Mouse (Mus musculus) Muller cell, postnatal 12 days (primary cell): Measurements from ENCODE around the gene Tmem223.
A peak's percentile ranks its signal among the peaks of the same experiment; 100 is the strongest.

Experiments
- DNase-seq: peaks from one replicate; pipeline ENCODE4 v3.0.0-alpha.2; 2015; ENCODE audit errors: inconsistent ontology term

Tmem223 gene

GRCm38 (mm10) chr19:8803204-8803780 is 32.5 kb downstream of the Tmem223 start:
- no peak for DNase-seq

GRCm38 (mm10) chr19:8803879-8804660 is 33.3 kb downstream of the Tmem223 start:
- no peak for DNase-seq

GRCm38 (mm10) chr19:8806810-8807209 is 36.0 kb downstream of the Tmem223 start:
- DNase-seq: no peak

GRCm38 (mm10) chr19:8815812-8816211 is 45.0 kb downstream of the Tmem223 start:
- peak; percentile 38 for DNase-seq

- DNase-seq: no peak
Measured at GRCm38 (mm10) chr19:8817001-8817400, 46.2 kb downstream of the Tmem223 start.

GRCm38 (mm10) chr19:8818301-8818798 is 47.6 kb downstream of the Tmem223 start:
- no peak for DNase-seq

GRCm38 (mm10) chr19:8818801-8819595 is 48.2 kb downstream of the Tmem223 start, which contains the start of gene Ttc9c:
TSS of gene Ttc9c (minus strand) at chr19:8819333.
- peak; percentile 99 for DNase-seq

- DNase-seq: peak; percentile 99
Measured at GRCm38 (mm10) chr19:8819596-8820423, 49.0 kb downstream of the Tmem223 start, which contains the start of gene Hnrnpul2. TSS of gene Hnrnpul2 (plus strand) at chr19:8820010.

- no peak for DNase-seq
Measured at GRCm38 (mm10) chr19:8820424-8820956, 49.7 kb downstream of the Tmem223 start.

- no peak for DNase-seq
Measured at GRCm38 (mm10) chr19:8821146-8821545, 50.4 kb downstream of the Tmem223 start.
